Mouse (Mus musculus): ENCODE data around the gene Usp10. TPM values are rescaled to one million over a fixed set of nuclear protein-coding genes. Genes with fewer than 3 reads are reported as not detected.
A peak's percentile ranks its signal among the peaks of the same experiment; 100 is the strongest.

Gene Usp10
- polyA plus RNA-seq, 1 experiment from 2014 or later: 90.5 TPM

GRCm38 (mm10) chr8:119915298-119915697, 5.1 kb downstream of the Usp10 start:
- Histone ChIP-seq H3K27me3 (replicated peaks) (no peaks in the 10 kb centered on the region), H3K27ac (replicated peaks) (no peak overlapping the region), H3K36me3 (peaks cover 10% of the 10 kb centered on the region), H3K4me1 (peaks cover 74% of the 10 kb centered on the region), H3K9ac (no peak overlapping the region), H3K9me3 (no peaks in the 10 kb centered on the region), H3K4me3 (no peak overlapping the region), H3K4me2 (no peak overlapping the region)
- no peak for ATAC-seq (ENCODE audit: extremely low read depth, insufficient number of reproducible peaks, low FRiP score, low TSS enrichment)
- 82% methylated on average over 4 of the region's 4 CpGs for WGBS

- Histone ChIP-seq H3K9ac (peak overlapping the region; percentile 50; the same call in 1 of the 2 replicates), H3K27me3 (replicated peaks) (no peaks in the 10 kb centered on the region), H3K36me3 (peaks cover 10% of the 10 kb centered on the region), H3K4me2 (peak overlapping the region; percentile 32), H3K4me1 (peaks cover 75% of the 10 kb centered on the region), H3K4me3 (no peak overlapping the region), H3K27ac (replicated peaks) (no peak overlapping the region), H3K9me3 (no peaks in the 10 kb centered on the region)
- no peak for ATAC-seq (ENCODE audit: extremely low read depth, insufficient number of reproducible peaks, low FRiP score, low TSS enrichment)
- 57% methylated on average over 16 of the region's 16 CpGs for WGBS
Measured at GRCm38 (mm10) chr8:119916237-119916892, 6.2 kb downstream of the Usp10 start.

GRCm38 (mm10) chr8:119917415-119917814, 7.3 kb downstream of the Usp10 start:
- 61% methylated on average over 3 of the region's 3 CpGs for WGBS
- peak overlapping the region; percentile 45; the same call in 1 of the 2 replicates for H3K27ac ChIP-seq (replicated peaks)
- H3K36me3 ChIP-seq: peaks cover 10% of the 10 kb centered on the region
- peak overlapping the region; percentile 20; the same call in 1 of the 2 replicates for H3K9ac ChIP-seq
- ATAC-seq (ENCODE audit: extremely low read depth, insufficient number of reproducible peaks, low FRiP score, low TSS enrichment): no peak
- no peaks in the 10 kb centered on the region for H3K27me3 ChIP-seq (replicated peaks)
- H3K4me1 ChIP-seq: peaks cover 73% of the 10 kb centered on the region
- H3K4me3 ChIP-seq: no peak overlapping the region
- peak overlapping the region; percentile 17; the same call in 1 of the 2 replicates for H3K4me2 ChIP-seq
- no peaks in the 10 kb centered on the region for H3K9me3 ChIP-seq

GRCm38 (mm10) chr8:119918155-119918567, 8.0 kb downstream of the Usp10 start:
- Histone ChIP-seq H3K4me2 (peak overlapping the region; percentile 17; the same call in 1 of the 2 replicates), H3K4me1 (peaks cover 67% of the 10 kb centered on the region), H3K27ac (replicated peaks) (peak overlapping the region; percentile 45), H3K4me3 (no peak overlapping the region), H3K36me3 (peaks cover 10% of the 10 kb centered on the region), H3K9me3 (no peaks in the 10 kb centered on the region), H3K9ac (no peak overlapping the region), H3K27me3 (replicated peaks) (no peaks in the 10 kb centered on the region)
- WGBS: 7% methylated on average over 1 of the region's 1 CpGs
- ATAC-seq (ENCODE audit: extremely low read depth, insufficient number of reproducible peaks, low FRiP score, low TSS enrichment): peak; percentile 74; the same call in 1 of the 2 replicates

- no peak overlapping the region for H3K4me3 ChIP-seq
- H3K9me3 ChIP-seq: no peaks in the 10 kb centered on the region
- 90% methylated on average over 5 of the region's 5 CpGs for WGBS
- H3K27me3 ChIP-seq (replicated peaks): no peaks in the 10 kb centered on the region
- no peak overlapping the region for H3K27ac ChIP-seq (replicated peaks)
- no peak overlapping the region for H3K9ac ChIP-seq
- H3K4me2 ChIP-seq: no peak overlapping the region
- H3K4me1 ChIP-seq: peaks cover 64% of the 10 kb centered on the region
- no peak for ATAC-seq (ENCODE audit: extremely low read depth, insufficient number of reproducible peaks, low FRiP score, low TSS enrichment)
- peaks cover 13% of the 10 kb centered on the region for H3K36me3 ChIP-seq
Measured at GRCm38 (mm10) chr8:119923259-119923658, 13.1 kb downstream of the Usp10 start.

GRCm38 (mm10) chr8:119925428-119925827, 15.3 kb downstream of the Usp10 start:
- no peak overlapping the region for H3K4me3 ChIP-seq
- no peak for ATAC-seq (ENCODE audit: extremely low read depth, insufficient number of reproducible peaks, low FRiP score, low TSS enrichment)
- H3K9ac ChIP-seq: no peak overlapping the region
- H3K4me2 ChIP-seq: no peak overlapping the region
- H3K27me3 ChIP-seq (replicated peaks): no peaks in the 10 kb centered on the region
- peaks cover 3% of the 10 kb centered on the region; the same call in 1 of the 2 replicates for H3K36me3 ChIP-seq
- peaks cover 73% of the 10 kb centered on the region for H3K4me1 ChIP-seq
- 86% methylated on average over 4 of the region's 4 CpGs for WGBS
- H3K27ac ChIP-seq (replicated peaks): peak overlapping the region; percentile 54; the same call in 1 of the 2 replicates
- no peaks in the 10 kb centered on the region for H3K9me3 ChIP-seq

GRCm38 (mm10) chr8:119926474-119926873, 16.3 kb downstream of the Usp10 start:
- Histone ChIP-seq H3K27me3 (replicated peaks) (no peaks in the 10 kb centered on the region), H3K4me2 (no peak overlapping the region), H3K4me1 (peaks cover 79% of the 10 kb centered on the region), H3K9me3 (no peaks in the 10 kb centered on the region), H3K4me3 (no peak overlapping the region), H3K36me3 (peaks cover 3% of the 10 kb centered on the region; the same call in 1 of the 2 replicates), H3K27ac (replicated peaks) (0 out of 2 replicates have a peak overlapping the region, but pooled peaks have one; percentile 54), H3K9ac (0 out of 2 replicates have a peak overlapping the region, but pooled peaks have one; percentile 14)
- 62% methylated on average over 2 of the region's 2 CpGs for WGBS
- ATAC-seq (ENCODE audit: extremely low read depth, insufficient number of reproducible peaks, low FRiP score, low TSS enrichment): no peak

GRCm38 (mm10) chr8:119927422-119928092, 17.4 kb downstream of the Usp10 start:
- 51% methylated on average over 6 of the region's 6 CpGs for WGBS
- Histone ChIP-seq H3K27ac (replicated peaks) (no peak overlapping the region), H3K9ac (no peak overlapping the region; the same call in 1 of the 2 replicates), H3K4me3 (no peak overlapping the region), H3K9me3 (no peaks in the 10 kb centered on the region), H3K4me1 (peaks cover 72% of the 10 kb centered on the region), H3K4me2 (no peak overlapping the region), H3K27me3 (replicated peaks) (no peaks in the 10 kb centered on the region), H3K36me3 (peaks cover 11% of the 10 kb centered on the region)
- ATAC-seq (ENCODE audit: extremely low read depth, insufficient number of reproducible peaks, low FRiP score, low TSS enrichment): no peak

- H3K27ac ChIP-seq (replicated peaks): peak overlapping the region; percentile 68
- H3K27me3 ChIP-seq (replicated peaks): no peaks in the 10 kb centered on the region
- H3K9me3 ChIP-seq: no peaks in the 10 kb centered on the region
- peaks cover 32% of the 10 kb centered on the region for H3K36me3 ChIP-seq
- WGBS: 56% methylated on average over 4 of the region's 4 CpGs
- no peak for ATAC-seq (ENCODE audit: extremely low read depth, insufficient number of reproducible peaks, low FRiP score, low TSS enrichment)
- H3K4me1 ChIP-seq: peaks cover 63% of the 10 kb centered on the region
- peak overlapping the region; percentile 18; the same call in 1 of the 2 replicates for H3K4me2 ChIP-seq
- H3K4me3 ChIP-seq: no peak overlapping the region
- no peak overlapping the region for H3K9ac ChIP-seq
Measured at GRCm38 (mm10) chr8:119931317-119931716, 21.2 kb downstream of the Usp10 start.

- H3K27ac ChIP-seq (replicated peaks): no peak overlapping the region
- WGBS: 94% methylated on average over 4 of the region's 4 CpGs
Measured at GRCm38 (mm10) chr8:119933681-119934080, 23.5 kb downstream of the Usp10 start.

GRCm38 (mm10) chr8:119935541-119935940, 25.4 kb downstream of the Usp10 start:
- Histone ChIP-seq H3K36me3 (peaks cover 67% of the 10 kb centered on the region), H3K9ac (no peak overlapping the region), H3K4me2 (0 out of 2 replicates have a peak overlapping the region, but pooled peaks have one; percentile 12), H3K4me3 (no peak overlapping the region), H3K4me1 (peaks cover 34% of the 10 kb centered on the region), H3K27ac (replicated peaks) (peak overlapping the region; percentile 30; the same call in 1 of the 2 replicates), H3K9me3 (no peaks in the 10 kb centered on the region), H3K27me3 (replicated peaks) (no peaks in the 10 kb centered on the region)
- ATAC-seq (ENCODE audit: extremely low read depth, insufficient number of reproducible peaks, low FRiP score, low TSS enrichment): no peak
- WGBS: 24% methylated on average over 6 of the region's 6 CpGs

More at GRCm38 (mm10) chr8:119933681-119934080, 23.5 kb downstream of the Usp10 start:
- Histone ChIP-seq H3K9me3 (no peaks in the 10 kb centered on the region), H3K36me3 (peaks cover 54% of the 10 kb centered on the region), H3K4me3 (no peak overlapping the region), H3K9ac (no peak overlapping the region), H3K4me2 (no peak overlapping the region), H3K4me1 (peaks cover 48% of the 10 kb centered on the region), H3K27me3 (replicated peaks) (no peaks in the 10 kb centered on the region)
- no peak for ATAC-seq (ENCODE audit: extremely low read depth, insufficient number of reproducible peaks, low FRiP score, low TSS enrichment)
